Mouse (Mus musculus): ENCODE measurements at regions not wholly inside any gene's neighbourhood (a gene's known extent, or its start where the extent isn't known, plus 50 kb on each side); places are given as distances from the start of the nearest gene placed in this dataset.

DNA sequence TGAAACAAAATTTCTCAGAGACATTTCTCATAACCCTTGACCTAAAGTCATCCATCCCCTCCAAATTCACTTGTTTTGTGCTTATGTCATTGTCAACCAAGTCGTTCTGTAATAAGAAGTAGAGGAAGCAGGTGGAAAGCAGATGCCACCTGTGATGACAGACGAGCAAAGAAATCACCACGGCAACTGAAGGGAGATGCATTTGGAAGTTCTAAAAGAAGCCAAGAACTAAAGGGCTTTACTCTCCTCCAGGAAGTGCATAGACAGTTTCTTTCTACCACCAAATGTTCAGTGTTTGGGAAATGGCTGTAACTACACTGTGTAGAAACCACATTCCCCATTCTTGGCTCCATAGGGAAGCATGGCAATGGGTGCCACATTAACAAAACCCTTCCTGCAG, 317.4 kb downstream of the Gm10184 start:
- DNase-seq: no peak

DNA sequence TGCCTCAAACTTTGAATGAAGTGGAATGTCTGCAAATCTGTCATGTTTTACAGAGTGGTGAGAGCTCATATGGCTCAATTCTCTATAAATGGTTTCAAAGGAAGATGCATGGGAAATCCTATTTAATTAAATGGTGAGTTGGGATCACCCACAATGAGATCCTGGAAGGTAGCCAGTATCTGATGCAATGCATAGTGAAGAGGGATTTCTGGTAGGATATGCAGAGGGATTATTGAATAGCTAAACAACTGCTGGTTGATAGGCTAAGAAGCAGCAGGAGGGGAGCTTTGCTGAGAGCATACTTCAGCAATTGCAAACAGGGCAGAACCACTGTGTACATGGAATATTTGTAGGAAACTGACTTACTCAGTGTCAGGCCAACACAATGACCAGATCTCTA, 350.7 kb downstream of the Gm10184 start:
- no peak for DNase-seq

DNA sequence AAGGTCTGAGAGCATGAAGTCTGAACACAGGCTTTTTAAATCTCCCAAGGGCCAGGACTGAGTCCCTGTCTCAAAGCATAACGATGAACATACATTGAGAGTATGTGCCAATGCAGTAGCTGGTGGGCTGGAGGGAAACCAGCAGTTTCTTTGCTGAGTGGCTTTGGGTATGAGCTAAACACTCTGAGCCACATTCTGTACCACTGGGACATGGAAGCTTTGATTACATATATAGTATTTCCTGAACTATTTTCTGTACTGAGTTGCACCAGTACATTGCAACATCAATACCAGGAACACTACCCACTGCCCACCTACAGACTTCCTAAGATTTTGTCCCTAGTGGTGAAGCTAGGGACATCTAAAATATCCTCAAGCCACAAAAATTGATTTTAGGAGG, 354.3 kb upstream of the Fshr start:
- no peak for DNase-seq

DNA sequence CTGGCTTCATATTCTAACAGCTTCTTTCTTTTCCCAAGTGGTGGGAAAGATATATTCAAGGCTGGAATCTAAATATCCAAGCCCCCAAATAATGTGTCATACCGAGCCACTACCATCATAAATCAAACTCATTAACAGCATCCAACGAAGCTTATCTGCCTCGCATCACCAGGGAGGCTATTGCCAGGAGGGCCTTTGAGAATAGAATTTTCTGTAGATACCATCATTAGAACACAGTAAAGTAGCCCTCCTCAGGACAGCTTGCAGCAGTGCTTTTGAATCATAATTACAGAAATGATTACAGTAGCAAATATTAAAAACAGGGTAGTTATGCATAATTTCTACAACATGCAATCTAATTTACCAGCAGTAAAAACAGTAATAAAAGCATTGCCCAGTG, 353.1 kb upstream of the Fshr start:
- no peak for DNase-seq

DNA sequence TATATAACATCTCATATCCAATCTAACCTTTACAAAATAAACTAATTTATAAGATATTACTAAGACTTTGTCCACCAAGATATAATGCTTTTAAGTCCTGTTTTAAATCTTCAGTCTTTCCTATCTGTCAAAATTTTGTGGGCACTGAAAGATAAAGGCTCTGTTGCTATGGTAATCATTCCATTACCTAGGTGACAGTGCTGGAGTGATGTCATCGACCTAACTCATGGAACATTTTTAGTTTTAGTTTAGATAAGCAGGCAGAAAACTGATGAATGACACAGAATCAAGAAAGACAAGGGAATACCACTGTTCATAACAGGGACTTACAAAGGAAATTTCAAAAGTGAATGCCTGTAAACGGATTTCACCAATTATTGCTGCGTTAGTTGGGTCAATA, 350.3 kb upstream of the Fshr start:
- no peak for DNase-seq

DNA sequence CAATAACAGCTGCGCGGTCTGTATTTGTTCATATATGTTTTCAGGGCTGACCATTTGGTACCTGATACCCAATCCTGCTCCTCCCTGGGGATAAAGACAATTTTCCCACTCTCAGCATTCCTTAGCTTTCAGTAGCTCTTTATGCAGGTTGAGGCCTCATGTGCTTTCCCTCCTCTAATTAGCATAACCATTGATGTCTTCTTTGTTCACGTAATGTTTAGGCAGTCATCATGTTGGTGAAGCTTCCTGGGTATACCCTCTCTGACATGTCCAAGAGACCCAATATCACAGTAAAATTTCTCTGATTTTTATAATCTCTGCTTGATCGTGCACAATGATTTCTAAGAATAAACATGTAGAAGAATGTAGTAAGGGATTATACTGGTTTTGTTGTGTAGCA, 321.4 kb upstream of the Fshr start:
- no peak for DNase-seq

DNA sequence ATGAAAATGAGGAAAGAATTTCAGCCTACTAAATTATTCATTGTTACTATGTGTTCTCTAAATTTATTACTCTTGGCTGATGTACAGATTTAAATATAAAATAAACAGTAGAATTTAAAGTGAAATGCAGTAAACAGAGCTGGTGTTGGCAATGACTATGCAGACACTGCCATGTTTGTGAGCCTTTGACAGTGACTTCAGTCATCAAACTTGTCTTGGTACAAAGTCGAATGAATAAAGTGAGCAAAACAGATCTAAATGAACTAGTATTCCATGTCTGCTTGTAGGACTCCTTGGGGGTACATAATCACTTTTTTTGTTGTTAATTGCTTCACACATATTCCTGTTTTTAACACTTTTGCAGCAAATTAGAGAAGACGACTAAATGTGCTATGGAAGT, 318.9 kb upstream of the Fshr start:
- no peak for DNase-seq

DNA sequence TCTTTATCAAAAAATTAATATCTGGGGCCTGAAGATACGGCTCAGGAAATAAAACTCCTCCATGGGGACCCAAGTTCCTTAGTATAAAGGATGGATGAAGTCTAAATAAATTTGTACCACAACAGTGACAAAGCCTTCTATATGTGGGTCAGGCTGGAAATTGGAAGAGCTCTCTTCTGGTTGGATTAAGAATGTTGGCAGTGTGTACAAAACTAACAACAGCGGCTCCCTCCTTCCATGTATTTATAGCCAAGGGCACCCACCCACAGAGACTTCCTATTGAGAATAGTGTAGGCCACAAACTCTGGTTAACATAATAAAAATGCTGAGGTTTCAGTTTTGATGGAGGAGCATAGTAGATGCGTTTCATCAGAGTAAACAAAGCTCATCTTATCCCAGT, 304.8 kb upstream of the Fshr start:
- no peak for DNase-seq

DNA sequence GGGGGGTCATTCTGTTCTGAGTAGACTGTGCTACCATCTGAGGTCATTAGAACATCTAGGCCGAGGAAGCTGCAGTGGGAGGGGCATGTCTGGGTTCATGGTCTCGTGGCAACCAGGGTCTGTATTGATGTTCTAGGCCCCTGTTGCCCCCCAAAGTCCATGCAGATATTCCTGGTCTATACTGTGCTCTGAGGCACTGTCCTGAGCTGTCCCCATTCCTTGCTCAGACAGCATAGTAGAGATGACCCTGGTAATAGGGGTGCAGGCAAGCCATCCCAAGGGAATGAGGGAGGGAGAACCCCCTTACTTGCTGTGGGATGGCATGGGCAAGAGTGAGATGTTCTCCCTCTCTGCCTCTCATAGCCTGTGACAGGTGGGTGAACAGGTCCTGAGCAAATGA, 293.1 kb upstream of the Fshr start:
- no peak for DNase-seq

DNA sequence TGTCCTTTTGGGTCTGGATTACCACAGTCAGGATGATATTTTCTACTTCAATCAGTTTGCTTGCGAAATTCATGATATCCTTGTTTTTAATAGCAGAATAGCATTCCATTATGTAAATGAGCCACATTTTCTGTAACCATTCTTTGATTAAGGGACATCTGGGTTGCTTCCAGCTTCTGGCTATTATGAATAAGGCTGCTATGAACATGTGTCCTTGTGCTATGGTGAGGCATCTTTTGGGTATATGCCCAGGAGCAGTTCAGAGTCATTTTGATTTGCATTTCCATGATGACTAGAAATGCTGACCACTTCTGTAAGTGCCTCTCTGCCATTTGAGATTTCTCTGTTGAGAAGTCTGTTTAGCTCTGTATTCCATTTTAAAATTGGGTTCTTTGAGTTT, 266.0 kb upstream of the Fshr start:
- no peak for DNase-seq

DNA sequence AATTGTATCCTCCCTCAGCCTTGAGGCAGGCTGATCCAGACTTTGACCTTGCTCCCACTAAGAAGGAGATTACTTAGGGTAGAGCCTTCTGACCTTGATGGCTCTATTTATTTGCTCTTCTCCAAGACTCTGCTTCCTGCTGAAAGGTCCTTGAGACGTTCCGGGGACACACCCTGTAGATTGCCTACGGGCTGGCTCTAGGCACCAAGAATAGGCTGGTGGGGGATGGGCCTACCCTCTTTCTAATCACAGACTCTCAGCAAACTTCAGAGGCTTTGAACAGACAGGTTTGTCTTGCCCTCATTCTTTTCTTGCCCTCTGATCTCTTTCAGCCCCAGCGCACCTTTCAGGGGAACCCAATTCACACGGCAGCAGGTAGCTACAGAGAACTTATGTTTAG, 265.4 kb upstream of the Fshr start:
- DNase-seq: no peak

DNA sequence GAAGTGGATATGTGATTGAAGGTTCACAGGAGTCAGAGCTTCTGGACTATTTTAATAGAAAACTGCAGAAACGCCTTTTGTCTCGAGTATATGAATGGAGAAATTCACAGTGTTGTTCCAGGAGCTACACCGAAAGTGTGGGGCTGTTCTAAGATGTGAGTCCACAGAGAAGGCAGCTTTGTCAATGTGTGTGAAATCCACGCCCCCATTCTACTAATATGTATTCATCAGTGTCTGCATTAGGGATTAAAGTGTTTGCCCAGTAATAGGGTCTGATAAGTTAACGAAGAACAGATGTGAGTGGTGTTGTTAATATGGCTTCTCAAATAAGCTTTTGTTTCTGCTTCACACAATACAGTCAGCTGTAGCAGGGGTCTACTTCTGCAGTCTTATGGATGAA, 260.0 kb upstream of the Fshr start:
- DNase-seq: no peak

DNA sequence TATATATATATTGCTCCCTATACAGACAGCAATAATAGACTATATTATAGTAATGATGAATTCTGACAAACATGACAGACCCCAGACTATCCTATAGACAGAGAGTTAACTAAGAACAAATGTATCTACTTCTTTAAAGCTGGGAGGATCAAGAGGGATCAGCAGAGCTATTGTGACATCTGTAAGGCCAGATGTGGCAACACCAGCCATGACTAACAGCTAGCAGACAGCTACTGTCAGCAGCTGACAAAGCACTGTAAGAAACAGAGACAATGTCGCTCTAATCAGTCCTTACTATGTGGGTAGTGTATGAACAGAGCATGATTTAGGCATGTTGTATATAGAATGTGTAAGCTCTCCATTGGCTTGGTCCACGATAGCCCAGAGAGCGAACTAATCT, 253.8 kb upstream of the Fshr start:
- DNase-seq: no peak

DNA sequence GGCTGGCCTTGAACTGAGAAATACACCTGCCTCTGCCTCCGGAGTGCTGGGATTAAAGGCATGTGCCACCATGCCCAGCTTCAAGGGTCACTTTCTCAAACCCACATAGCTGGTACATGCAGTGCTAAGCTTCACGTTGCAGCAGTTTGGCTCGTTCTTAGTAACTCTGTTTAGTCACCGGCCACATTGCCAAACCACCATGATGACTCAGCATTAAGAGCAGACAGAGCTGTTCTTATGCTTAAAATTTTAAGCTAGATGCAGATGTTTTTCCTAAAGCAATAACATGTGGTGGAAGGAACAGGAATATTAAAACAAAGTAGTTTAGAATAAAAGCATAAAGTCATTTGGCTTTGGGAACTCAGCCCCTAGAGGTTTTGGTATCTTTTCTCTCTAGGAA, 250.2 kb upstream of the Fshr start:
- no peak for DNase-seq

DNA sequence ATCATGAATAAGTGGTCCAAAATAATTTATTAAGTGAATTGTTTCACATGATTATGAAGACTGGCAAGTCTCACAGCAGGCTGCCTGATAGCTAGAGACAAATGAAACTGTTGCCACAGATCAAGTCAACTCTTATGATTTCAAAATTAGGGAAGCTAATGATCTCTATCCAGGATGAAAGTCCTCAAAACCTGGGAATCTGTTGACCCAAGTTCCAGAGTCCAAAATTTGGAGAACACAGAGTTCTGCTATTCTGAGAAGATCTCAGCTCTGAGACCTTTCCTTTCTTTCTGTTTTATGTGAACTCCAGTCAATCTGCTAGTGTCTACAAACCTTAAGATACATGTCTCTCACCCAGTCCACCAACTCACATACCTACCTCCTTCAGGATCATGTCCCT, 248.9 kb upstream of the Fshr start:
- DNase-seq: no peak

DNA sequence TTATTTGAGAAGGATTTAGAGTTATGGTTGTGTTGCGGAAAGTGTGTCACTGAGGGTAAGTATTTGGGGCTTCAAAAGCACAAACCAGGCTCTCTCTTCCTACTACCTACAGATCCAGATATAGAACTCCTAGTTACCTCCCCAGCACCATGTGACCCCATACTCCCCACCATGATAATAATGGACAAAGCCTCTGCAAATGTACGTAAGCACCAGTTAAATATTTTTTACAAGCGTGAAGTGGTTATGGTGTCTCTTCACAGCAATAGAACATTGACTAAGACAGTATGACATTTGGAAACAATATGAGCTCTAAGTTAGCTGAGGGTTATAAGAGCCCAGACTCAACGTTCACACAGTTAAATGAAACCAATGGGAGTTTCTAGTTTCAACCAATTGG, 233.8 kb upstream of the Fshr start:
- DNase-seq: no peak

DNA sequence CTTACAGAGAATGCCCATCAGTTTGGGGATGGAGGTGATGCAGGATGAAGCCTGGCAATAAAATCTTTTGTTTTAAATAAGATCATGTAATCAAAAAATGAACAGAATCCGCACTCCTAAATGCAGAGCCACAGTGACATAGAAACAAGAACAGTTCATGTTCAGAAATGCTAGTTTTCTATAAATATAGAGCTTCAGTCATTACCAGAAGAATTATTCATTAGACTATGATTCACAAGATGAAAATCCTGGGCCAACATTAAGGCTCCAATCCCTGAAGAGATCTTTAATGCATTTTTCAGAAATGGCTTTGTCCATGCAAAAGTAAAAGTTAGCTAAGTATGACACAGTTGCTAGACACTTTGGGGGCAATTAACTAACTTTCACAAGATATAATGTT, 209.6 kb upstream of the Fshr start:
- DNase-seq: no peak

DNA sequence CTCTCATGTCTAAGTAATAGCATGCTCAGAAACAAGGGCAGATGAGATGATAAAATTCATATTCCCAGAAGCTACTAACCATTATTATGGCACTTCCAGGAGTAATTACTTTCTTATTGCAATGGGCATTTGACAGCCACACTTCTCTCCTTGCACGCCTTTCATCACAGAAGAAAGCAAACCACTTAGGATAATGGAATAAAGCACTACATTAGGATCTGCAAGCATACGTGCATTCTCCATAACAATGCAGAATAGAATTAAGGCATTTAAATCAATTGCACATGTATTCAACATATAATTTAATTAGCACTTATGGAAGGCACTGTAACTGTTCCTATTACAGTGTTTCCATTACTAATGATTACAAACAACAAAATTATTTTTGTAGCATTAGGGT, 205.1 kb upstream of the Fshr start:
- DNase-seq: no peak

DNA sequence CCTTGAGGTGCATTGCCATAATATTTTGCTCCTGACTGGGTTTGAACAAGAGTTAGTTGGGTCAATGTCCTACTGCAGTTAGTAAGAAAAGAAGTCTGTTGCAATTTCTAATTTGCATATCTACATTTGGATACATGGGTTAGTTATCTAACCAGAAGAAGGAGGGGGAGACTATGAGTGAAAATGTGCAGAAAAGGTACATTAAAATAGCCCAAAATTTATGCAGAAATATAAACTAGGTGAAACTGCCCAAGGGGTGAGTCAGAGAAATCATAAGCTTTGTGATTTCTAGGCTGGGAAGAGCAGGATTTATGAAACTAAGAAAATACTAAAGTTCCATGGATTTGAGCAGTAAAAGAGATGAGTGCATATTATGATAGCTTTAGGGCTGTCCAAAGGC, 156.8 kb upstream of the Fshr start:
- DNase-seq: no peak

DNA sequence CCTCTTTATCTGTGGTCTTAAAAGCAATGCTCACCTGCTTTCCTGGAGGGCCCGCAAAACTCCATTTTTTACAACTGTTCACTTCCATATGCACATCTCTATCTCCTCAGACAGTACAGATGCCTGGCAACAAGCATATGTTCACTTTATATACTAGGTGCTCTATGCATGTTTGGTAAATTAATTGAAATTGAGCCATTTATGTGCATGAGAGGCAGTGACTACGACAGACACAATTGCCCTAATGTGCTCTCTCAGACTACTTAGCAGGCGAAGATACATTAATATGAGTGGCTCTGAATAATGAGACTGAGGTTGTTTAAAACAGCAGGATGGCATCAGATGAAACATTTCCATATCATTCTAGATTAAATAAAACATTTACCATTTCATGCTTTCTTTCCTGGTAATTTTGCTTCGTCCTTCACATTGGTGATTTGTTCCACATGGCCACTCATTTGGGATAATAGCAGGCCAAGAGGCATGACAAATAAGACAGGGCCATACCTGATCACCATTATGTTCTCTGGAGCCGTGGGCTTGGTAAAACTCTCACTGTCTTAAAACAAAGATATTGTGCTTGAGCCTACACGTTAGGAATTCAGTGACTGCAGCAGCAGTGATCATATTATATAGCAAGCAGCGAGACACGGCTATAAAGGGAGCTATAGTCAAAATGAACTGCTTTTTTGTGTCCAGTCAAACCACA, 140.2 kb upstream of the Fshr start:
- DNase-seq: no peak

DNA sequence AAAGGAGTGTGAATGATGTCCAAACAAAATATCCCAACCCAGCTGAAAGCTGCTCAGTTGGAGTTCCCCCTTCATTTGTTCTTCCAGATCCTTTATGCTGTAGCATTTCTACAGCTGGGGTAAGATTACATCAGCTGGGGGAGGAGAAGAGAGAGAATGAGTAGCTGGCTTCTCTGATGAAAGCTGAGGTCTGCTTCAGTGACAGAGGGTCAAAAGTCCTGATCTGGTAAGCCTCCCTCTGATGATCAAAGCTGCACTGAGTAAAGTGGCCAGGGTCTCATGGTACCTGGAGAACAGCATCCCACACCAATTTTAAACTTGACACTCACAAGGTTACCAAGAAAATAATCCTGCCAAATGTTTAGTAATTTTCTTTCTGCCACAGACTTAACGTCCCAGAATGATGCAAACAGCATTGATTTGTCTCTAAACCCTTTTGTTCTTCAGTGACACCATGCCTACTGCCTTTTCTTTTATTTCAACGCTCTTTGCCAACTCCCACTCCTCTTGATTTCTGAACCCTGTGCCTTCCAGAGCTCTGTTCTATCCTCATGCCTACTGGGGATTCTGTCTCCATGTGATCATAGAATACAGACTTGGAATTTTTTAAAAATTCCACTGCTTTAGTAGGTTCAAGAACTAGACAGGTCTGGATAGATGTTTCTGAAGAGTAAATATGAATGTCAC, 119.3 kb upstream of the Fshr start:
- DNase-seq: no peak

DNA sequence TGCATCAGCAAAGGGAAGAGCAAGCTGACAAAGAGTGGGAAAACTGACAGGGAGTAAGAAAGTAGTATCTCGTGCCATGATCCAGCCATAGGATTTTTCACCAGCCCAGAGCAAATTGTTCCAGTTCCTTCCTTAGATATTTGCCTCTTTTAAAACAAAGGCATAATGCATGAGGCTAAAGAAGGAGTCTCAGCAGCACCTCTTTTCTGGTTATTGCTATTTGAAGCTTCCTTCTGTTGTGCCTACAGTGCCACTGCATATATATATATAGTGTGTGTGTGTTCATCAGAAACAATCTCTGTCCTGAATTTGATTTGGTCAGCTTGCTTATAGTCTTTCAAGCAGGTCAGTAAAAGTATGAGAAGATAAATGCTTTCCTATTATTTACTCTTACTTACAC, 117.9 kb upstream of the Fshr start:
- DNase-seq: no peak

DNA sequence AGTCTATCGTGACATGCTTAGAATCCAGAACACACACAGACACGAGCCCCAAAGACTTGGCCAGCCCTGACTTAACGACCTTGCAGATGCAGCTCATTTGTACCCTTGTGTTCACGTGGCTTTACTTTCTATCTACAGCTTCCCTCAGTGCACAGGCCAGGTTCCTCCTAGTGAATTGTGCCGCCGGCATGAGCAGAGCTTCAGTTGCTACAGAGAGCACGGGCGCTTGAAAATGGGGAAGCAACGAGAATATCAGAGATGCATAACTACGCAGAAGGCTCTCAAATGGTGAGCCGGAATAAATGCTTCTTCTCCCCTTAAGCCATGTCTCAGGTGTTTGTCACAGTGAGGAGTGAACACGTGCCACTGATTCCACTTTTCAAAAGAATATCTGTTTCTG, 110.7 kb upstream of the Fshr start:
- DNase-seq: no peak

DNA sequence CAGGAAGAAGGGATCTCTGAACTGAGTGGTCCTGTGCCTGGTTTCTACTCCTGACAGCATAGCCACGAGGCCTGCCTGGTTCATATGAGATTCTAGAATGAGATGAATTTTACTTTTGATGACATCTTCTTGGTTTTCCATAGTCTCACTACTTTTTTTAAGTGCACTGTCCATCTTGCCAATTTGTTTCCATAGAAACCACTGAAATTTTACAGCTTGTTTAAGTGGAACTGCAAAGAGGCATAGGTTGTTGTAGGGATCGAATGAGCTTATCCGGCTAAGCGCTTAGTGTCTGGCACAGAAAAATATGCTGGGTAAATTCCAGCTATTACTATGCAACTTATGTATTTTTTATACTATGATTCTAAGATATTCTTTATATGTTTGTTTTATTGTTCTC, 100.8 kb upstream of the Fshr start:
- DNase-seq: no peak

Data from kidney, postnatal 10 days (tissue).